Mouse (Mus musculus): ENCODE measurements around the gene 4930539E08Rik. TPM values are rescaled to one million over a fixed set of nuclear protein-coding genes. Genes with fewer than 3 reads are reported as not detected.

4930539E08Rik gene
- not detected for total RNA-seq (2021)
- long read RNA-seq, experiment 1, partial matches to known transcripts, result 0 of 1 reads
- long read RNA-seq, experiment 1, other reads (novel, unspliced or antisense), result 1 of 1 reads
- long read RNA-seq, experiment 2, result 0 reads

DNA sequence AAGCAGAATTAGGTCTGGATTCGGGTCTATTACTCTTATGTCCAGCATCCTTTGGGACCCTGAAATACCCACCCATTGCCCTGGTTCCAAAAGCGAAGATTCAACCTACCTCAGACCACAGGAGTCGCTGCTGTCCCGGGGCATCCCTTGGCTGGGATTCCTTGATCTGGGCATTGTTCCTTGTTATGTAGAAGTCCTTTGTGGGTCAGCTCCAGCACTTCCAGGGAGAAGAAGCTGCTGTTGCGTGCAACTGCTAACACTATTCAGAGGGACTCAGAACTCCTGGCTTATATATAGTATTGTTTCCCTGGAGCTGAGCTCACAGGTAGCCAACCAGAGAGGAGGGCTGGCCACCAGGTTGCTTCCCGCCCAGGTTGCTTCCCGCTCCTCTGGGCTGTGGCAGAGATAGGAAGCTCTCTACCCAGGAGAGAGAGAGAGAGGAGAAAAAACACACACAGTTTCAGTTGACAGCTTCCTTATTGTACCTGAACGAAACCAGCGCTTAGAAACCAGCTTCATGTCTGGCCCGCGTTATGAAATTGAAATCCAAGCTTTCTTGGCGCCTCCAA is at the start of gene 4930539E08Rik:
4930539E08Rik (minus strand) TSS at position 265 of the 569 bp plus-strand sequence.
- intact Hi-C loops (cut with DNase I), result no loop called here
- no peak for DNase-seq

GRCm38 (mm10) chr17:28961596-28961995 is 46.5 kb upstream of the 4930539E08Rik start:
- intact Hi-C loops (cut with DNase I), result no loop called here
- no peak for DNase-seq

DNA sequence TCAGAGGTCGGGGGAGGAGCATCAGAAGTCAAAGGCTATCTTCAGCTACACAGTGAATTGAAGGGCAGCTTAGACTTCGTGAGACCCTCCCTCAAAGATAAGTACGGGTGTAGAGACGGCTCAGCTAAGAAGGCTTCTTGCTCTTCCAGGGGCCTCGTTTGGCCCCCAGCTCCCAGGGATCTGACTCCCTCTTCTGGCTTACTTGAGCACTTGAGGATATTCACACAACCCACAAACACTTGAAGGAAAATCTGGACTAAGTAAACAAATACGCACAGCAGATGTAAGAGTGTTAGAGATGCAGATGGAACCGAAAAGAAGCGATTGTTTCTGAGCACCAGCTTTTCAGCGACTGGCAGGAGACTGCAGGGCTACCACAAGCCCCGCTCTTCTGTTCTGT is 45.5 kb upstream of the 4930539E08Rik start:
- intact Hi-C loops (cut with DNase I), result no loop called here
- no peak for DNase-seq

DNA sequence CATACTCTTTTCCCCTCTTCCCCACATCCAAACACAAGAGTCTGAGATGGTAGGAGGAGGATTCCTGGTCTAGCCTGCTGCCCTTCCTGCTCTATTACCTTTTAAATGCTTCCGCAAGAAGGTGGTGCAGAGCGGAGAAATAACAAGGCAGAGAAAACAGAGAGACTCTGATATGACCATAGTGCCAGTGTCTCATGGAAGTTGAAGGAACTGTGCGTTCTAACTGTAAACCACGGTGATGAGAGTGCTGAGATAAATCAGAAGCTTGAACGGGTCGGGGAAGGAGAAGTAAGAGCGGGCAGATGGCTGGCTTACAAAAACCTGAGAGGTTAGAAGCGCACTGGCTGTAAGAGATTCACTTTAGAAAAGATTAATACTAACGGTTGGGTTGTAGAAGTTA is 39.3 kb upstream of the 4930539E08Rik start:
- intact Hi-C loops (cut with DNase I), result no loop called here
- no peak for DNase-seq

GRCm38 (mm10) chr17:28953251-28953650 is 38.1 kb upstream of the 4930539E08Rik start:
- intact Hi-C loops (cut with DNase I), result no loop called here
- DNase-seq, result no peak

DNA sequence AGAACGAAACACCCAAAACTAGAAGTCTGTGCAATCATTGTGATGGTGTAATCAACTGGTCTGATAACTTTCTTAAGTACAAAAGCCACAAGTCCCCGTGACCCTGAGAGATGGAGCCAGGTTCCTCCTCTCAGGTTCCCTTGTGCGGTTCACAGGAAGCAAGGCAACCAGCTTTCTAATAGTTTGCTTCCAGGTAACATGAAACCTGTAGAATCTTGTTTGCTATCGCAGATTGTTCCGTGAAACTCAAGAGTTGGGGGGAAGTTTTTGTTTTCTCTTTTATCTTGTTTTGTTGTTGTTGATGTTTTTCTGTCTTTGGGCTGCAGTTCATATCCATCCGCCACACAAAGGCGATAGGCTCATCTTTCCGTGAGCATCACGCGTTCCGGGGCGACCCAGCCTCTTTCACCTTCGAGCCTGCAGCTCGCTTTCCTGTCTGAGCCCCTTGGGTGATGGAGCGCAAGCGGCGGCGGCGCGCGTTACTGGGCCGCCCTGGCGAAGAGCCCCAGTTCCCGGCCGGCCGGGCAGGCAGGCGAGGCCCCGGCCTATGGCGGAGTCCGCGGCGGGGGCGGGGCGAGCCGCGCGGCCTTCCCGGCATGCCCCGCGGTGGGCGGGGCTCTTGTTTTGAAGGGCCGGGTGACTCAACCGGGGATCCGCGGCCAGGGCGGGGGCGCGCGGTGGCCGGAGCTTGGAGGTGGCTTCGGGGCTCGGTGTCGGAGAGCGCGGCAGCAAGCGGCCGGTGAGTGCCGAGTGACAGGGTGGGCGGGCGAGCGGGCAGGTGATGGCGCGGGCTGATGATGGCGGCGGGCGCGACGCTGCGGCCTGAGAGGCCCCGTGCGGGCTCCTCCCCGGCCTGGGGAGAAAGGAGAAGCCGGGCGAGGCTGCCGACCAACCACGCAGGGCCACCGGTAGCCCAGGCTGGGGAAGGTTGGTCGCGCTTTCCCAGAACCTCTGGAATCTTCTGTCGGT is 37.0 kb upstream of the 4930539E08Rik start, which contains the start of gene Kctd20:
Kctd20 (plus strand) TSS at position 120 of the 969 bp plus-strand sequence.
- peak; percentile 90 to 95 for DNase-seq
- intact Hi-C loops (cut with DNase I), result no loop called here

- no peak for DNase-seq
- intact Hi-C loops (cut with DNase I), result no loop called here
Measured at GRCm38 (mm10) chr17:28950751-28951150, 35.6 kb upstream of the 4930539E08Rik start.

GRCm38 (mm10) chr17:28948661-28949060 is 33.5 kb upstream of the 4930539E08Rik start:
- DNase-seq, result no peak
- intact Hi-C loops (cut with DNase I), result no loop called here

DNA sequence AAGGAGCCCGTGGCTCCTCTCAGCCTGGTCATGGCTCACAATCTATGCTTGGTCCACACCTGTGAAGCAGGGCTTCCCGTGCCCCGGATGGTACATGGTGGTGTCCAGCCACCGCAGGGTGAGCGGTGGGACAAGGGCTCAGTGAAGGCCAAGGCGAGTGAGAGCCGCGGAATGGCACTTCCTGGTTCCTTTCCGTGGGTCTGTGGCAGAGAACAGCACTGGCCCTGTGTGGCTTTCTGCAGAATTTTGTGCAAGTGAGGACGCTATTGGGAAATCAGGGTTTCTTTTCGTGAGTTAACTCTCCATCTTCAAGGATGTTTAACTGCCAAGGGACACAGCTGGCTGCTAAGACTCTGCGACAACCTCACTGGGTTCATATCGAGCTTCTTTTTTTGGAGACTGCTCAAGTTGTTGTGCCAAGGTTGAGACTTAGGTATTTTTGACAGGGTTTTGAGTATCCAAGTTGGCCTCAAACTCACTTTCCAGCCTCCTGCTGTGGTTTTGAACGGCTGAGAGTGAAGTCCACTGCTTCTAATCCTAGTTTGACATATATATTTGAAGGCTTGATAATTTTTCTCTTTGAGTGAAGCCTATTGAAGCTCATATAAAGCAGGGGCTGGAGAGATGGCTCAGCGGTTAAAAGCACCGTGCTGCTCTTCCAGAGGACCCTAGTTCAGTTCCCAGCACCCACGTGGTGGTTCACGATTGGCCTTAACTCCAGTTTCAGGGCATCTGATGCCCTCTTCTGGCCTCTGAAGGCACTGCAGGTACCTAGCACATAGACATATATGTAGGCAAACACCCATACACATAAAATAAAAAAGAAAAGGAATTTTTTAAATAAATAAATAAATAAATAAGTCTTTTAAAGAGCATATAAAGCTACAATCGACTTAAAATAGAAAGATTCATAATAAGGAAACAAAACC is 32.2 kb upstream of the 4930539E08Rik start:
- intact Hi-C loops (cut with DNase I), result no loop called here
- no peak for DNase-seq

GRCm38 (mm10) chr17:28944481-28944880 is 29.4 kb upstream of the 4930539E08Rik start:
- intact Hi-C loops (cut with DNase I), result no loop called here
- DNase-seq, result no peak

GRCm38 (mm10) chr17:28943740-28944139 is 28.6 kb upstream of the 4930539E08Rik start, which contains the start of gene Pxt1:
TSS of gene Pxt1 (minus strand) at chr17:28943840.
- intact Hi-C loops (cut with DNase I), result no loop called here
- DNase-seq, result no peak

DNA sequence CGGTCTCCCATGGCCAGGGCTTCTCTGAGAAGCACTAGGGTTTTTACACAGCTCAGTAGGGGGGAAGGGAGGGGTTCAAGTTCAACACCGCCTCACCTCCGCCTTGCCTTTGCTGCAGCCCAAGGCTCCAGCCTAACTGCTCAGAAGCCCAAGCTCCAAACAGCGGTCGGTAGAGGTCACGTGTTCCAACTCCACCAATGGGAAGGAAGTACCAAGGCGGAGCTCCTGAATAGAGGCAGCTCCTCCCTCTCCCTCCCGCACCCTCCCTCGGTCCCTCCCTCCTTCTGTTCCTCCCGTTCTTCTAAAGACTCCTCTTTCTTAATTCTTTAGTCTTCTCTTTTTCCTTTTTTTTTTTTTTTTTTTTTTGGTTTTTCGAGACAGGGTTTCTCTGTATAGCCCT is 27.0 kb upstream of the 4930539E08Rik start:
- DNase-seq, result no peak
- intact Hi-C loops (cut with DNase I), result no loop called here

- intact Hi-C loops (cut with DNase I), result no loop called here
- DNase-seq, result no peak
Measured at GRCm38 (mm10) chr17:28940776-28941555, 25.8 kb upstream of the 4930539E08Rik start.

DNA sequence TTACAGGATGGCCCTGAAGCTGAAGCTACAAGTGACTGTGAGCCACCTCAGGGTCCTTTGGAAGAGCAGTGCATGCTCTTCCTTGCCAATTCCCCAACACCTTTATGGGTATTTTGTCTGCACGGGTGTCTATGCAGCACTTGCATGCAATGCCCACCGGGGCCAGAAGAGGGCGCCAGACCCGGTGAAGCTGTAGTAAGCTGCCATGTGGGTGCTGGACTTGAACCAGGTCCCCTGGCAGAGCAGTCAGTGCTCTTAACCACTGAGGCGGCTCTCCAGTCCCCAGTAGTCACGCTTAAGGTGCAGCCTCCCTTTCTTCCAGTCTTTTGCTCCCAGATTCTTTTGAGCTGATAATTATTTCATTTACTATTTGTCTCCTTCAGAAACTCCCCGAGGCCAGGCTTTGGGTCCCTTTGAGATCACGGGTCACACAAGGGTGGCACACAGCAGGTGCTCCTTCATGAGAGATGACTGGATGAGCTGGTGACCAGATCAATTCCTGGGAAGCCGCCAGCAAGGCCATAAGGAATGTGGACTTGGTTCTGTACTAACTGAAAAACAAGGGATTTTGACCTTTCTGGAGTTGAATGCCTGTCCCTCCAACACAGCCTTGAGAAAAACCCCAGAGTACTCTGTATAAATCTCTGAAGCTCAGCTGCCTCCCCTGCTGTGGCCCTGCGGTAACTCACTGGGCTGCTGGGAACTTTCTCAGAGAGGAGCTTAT is 21.7 kb upstream of the 4930539E08Rik start:
- intact Hi-C loops (cut with DNase I), result no loop called here
- peak in 1 of 2 experiments; percentile 27 for DNase-seq

DNA sequence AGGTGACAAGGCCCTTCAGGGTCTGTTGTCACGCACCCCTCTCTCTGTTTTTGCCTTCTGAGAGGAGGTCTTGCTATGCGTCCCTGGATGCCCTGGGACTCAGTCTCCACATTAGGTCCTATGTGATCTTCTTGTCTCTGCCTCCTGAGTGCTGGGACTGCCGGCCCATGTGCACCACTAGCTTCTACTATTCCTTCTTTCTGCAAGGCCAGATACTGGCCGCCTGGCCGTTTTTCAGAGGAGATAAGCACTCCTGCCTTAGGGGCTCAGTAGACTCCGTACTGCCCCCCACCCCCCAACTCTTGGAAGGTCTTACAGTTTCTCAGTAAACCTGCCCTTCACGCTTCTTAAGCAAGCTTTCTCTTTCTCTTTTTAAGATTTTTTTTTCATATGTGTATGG is 21.0 kb upstream of the 4930539E08Rik start:
- no peak for DNase-seq
- intact Hi-C loops (cut with DNase I), result no loop called here

DNA sequence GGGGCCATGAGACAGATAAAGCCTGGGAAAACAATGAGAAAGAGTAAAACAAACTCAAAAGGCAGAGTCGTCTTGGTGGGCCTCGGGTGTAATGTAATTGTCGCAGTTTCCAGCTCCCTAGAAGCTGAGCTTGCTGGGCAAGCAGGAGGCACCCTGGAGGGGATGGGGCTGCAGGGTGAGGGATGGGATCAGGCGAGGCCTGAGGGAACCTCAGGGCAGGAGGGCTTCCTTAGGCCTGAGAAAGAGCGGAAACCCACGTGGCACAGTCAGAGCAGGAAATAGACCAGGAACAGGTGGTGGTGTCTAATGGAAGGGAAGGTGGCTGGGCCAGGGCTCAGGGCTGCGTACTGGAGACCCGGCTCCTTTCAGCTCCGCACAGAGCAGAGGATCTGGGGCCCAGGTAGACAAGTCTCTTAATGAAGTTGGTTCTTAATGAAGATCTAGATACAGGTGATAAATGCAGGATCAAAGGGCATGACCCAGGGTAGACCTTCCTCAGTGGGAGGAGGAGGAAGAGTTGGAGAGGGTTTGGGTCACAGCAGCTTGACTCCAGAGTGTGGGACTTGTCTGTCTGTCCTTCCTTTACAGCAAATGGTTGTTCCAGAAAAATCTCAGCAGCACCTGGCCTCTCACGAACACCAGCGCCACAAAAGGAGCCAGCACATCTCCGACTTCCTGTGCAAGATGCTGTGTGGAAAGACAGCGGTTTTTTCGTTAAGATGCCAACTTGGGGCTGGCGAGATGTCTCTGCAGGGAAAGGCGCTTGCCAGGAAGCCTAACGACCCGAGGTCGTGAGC is 19.2 kb upstream of the 4930539E08Rik start:
- no peak for DNase-seq
- intact Hi-C loops (cut with DNase I), result no loop called here

- intact Hi-C loops (cut with DNase I), result no loop called here
- DNase-seq, result no peak
Measured at GRCm38 (mm10) chr17:28932274-28932673, 17.1 kb upstream of the 4930539E08Rik start.
